Mouse (Mus musculus) forebrain, embryonic 13.5 days (tissue): ENCODE results near the gene Pcolce. TPM values are rescaled to one million over a fixed set of nuclear protein-coding genes. Genes with fewer than 3 reads are reported as not detected.

ENCODE experiments used
- ATAC-seq: fragments of 200-750 bp; cut with Nextera tagmentation; 2 replicates; pipeline ENCODE4 v1.8.0; 2017
- H3K27ac ChIP-seq: fragments of 300-500 bp; sonication (generic); 2 replicates; pipeline ENCODE4 v1.5.1; 2015; ENCODE audit warnings: inconsistent platforms, mild to moderate bottlenecking, moderate library complexity
- H3K27me3 ChIP-seq: fragments of 300-500 bp; sonication (generic); 2 replicates; pipeline ENCODE4 v1.6.1; 2015; ENCODE audit warnings: mild to moderate bottlenecking, inconsistent platforms
- H3K36me3 ChIP-seq: fragments of 300-500 bp; sonication (generic); 2 replicates; pipeline ENCODE4 v1.6.1; 2015; ENCODE audit warnings: mild to moderate bottlenecking, inconsistent platforms; ENCODE audit not compliant: poor library complexity, severe bottlenecking
- H3K4me1 ChIP-seq: fragments of 300-500 bp; sonication (generic); 2 replicates; pipeline ENCODE4 v1.6.1; 2015; ENCODE audit warnings: inconsistent platforms
- H3K4me2 ChIP-seq: fragments of 300-500 bp; sonication (generic); 2 replicates; pipeline ENCODE4 v1.6.1; 2015; ENCODE audit warnings: inconsistent platforms, mild to moderate bottlenecking, moderate library complexity
- H3K4me3 ChIP-seq: fragments of 300-500 bp; sonication (generic); 2 replicates; pipeline ENCODE4 v1.5.1; 2015; ENCODE audit warnings: mild to moderate bottlenecking, inconsistent platforms
- H3K9ac ChIP-seq: fragments of 300-500 bp; sonication (generic); 2 replicates; pipeline ENCODE4 v1.6.1; 2015; ENCODE audit warnings: mild to moderate bottlenecking, inconsistent platforms
- H3K9me3 ChIP-seq: fragments of 300-500 bp; sonication (generic); replicated peaks from 2 replicates; pipeline ENCODE4 v1.6.1; 2016; ENCODE audit warnings: inconsistent platforms
- WGBS: fragments of 180-500 bp; shearing (Covaris S2); methylation state at CpG from one replicate; pipeline ENCODE4 v1.1.7; 2015; 5-methylcytosine and 5-hydroxymethylcytosine counted together
- polyA plus RNA-seq: library from polyadenylated mRNA; unstranded; fragments of >200 nt; fragmentation: Nextera tagmentation; extraction: Ambion mirVana; gene quantifications from 2 replicates; pipeline ENCODE4 v1.2.1, GENCODE M21; 2015

The Pcolce gene
- polyA plus RNA-seq, 1 experiment from 2014 or later: 6.9 TPM

- Histone ChIP-seq H3K27ac (no peak overlapping the region), H3K36me3 (no peaks in the 10 kb centered on the region), H3K4me1 (peaks cover 19% of the 10 kb centered on the region), H3K9me3 (no peaks in the 10 kb centered on the region), H3K27me3 (peaks cover 23% of the 10 kb centered on the region), H3K4me2 (peak overlapping the region; percentile 37), H3K9ac (peak overlapping the region; percentile 34; the same call in 1 of the 2 replicates), H3K4me3 (no peak overlapping the region)
- ATAC-seq: no peak
- 12% methylated on average over 26 of the region's 26 CpGs for WGBS
Observed at GRCm38 (mm10) chr5:137607860-137608653, 5.5 kb downstream of the Pcolce start.

GRCm38 (mm10) chr5:137601365-137601729, 12.2 kb downstream of the Pcolce start:
- Histone ChIP-seq H3K27me3 (no peaks in the 10 kb centered on the region), H3K9ac (peak overlapping the region; percentile 63), H3K4me1 (peaks cover 39% of the 10 kb centered on the region), H3K36me3 (peaks cover 14% of the 10 kb centered on the region), H3K4me3 (peak overlapping the region; percentile 74), H3K4me2 (peak overlapping the region; percentile 97), H3K27ac (peak overlapping the region; percentile 4; the same call in 1 of the 2 replicates), H3K9me3 (no peaks in the 10 kb centered on the region)
- ATAC-seq: no peak
- under 1% methylated on average over 22 of the region's 22 CpGs for WGBS

- ATAC-seq: peak; percentile 97
- no peaks in the 10 kb centered on the region for H3K9me3 ChIP-seq
- H3K27ac ChIP-seq: peak within 1 kb of the TSS; percentile 82
- under 1% methylated on average over 41 of the region's 41 CpGs for WGBS
- H3K4me3 ChIP-seq: peak within 1 kb of the TSS; percentile 74
- no peaks in the 10 kb centered on the region for H3K27me3 ChIP-seq
- peaks cover 14% of the 10 kb centered on the region for H3K36me3 ChIP-seq
- peaks cover 39% of the 10 kb centered on the region for H3K4me1 ChIP-seq
- peak within 1 kb of the TSS; percentile 97 for H3K4me2 ChIP-seq
- peak within 1 kb of the TSS; percentile 88 for H3K9ac ChIP-seq
Observed at GRCm38 (mm10) chr5:137600619-137601364, 12.8 kb downstream of the Pcolce start, which contains the start of gene Mospd3. TSS of gene Mospd3 (minus strand) at chr5:137601058.

- H3K4me1 ChIP-seq: peaks cover 39% of the 10 kb centered on the region
- ATAC-seq: no peak
- H3K4me2 ChIP-seq: peak overlapping the region; percentile 97
- peak overlapping the region; percentile 74 for H3K4me3 ChIP-seq
- WGBS: 4% methylated on average over 15 of the region's 19 CpGs
- peak overlapping the region; percentile 88 for H3K9ac ChIP-seq
- H3K36me3 ChIP-seq: peaks cover 14% of the 10 kb centered on the region
- H3K27ac ChIP-seq: 0 out of 2 replicates have a peak overlapping the region, but pooled peaks have one; percentile 82
- H3K27me3 ChIP-seq: no peaks in the 10 kb centered on the region
- no peaks in the 10 kb centered on the region for H3K9me3 ChIP-seq
Observed at GRCm38 (mm10) chr5:137600281-137600618, 13.3 kb downstream of the Pcolce start.

GRCm38 (mm10) chr5:137599600-137599999, 14.0 kb downstream of the Pcolce start:
- Histone ChIP-seq H3K27ac (no peak overlapping the region), H3K9ac (peak overlapping the region; percentile 88), H3K4me1 (peaks cover 39% of the 10 kb centered on the region), H3K4me3 (peak overlapping the region; percentile 74), H3K4me2 (peak overlapping the region; percentile 97), H3K27me3 (no peaks in the 10 kb centered on the region), H3K36me3 (peaks cover 14% of the 10 kb centered on the region), H3K9me3 (no peaks in the 10 kb centered on the region)
- ATAC-seq: no peak
- WGBS: 73% methylated on average over 9 of the region's 9 CpGs

- WGBS: 91% methylated on average over 2 of the region's 2 CpGs
- no peak overlapping the region for H3K4me2 ChIP-seq
- H3K9me3 ChIP-seq: no peaks in the 10 kb centered on the region
- no peak overlapping the region for H3K27ac ChIP-seq
- ATAC-seq: no peak
- H3K27me3 ChIP-seq: no peaks in the 10 kb centered on the region
- H3K9ac ChIP-seq: no peak overlapping the region
- peaks cover 14% of the 10 kb centered on the region for H3K36me3 ChIP-seq
- no peak overlapping the region for H3K4me3 ChIP-seq
- peaks cover 31% of the 10 kb centered on the region for H3K4me1 ChIP-seq
Observed at GRCm38 (mm10) chr5:137598100-137598826, 15.3 kb downstream of the Pcolce start.

GRCm38 (mm10) chr5:137597625-137598024, 16.0 kb downstream of the Pcolce start:
- ATAC-seq: no peak
- 98% methylated on average over 6 of the region's 6 CpGs for WGBS

GRCm38 (mm10) chr5:137596601-137597261, 16.9 kb downstream of the Pcolce start:
- H3K27ac ChIP-seq: no peak overlapping the region
- ATAC-seq: no peak
- H3K4me2 ChIP-seq: peak overlapping the region; percentile 27
- H3K9me3 ChIP-seq: no peaks in the 10 kb centered on the region
- no peak overlapping the region for H3K9ac ChIP-seq
- no peaks in the 10 kb centered on the region for H3K27me3 ChIP-seq
- 34% methylated on average over 26 of the region's 30 CpGs for WGBS
- H3K4me1 ChIP-seq: peaks cover 16% of the 10 kb centered on the region
- no peak overlapping the region for H3K4me3 ChIP-seq
- H3K36me3 ChIP-seq: peaks cover 14% of the 10 kb centered on the region

More at GRCm38 (mm10) chr5:137597625-137598024, 16.0 kb downstream of the Pcolce start:
- peaks cover 25% of the 10 kb centered on the region for H3K4me1 ChIP-seq
- no peak overlapping the region for H3K4me3 ChIP-seq
- no peaks in the 10 kb centered on the region for H3K9me3 ChIP-seq
- no peaks in the 10 kb centered on the region for H3K27me3 ChIP-seq
- H3K36me3 ChIP-seq: peaks cover 14% of the 10 kb centered on the region
- no peak overlapping the region for H3K9ac ChIP-seq
- no peak overlapping the region for H3K4me2 ChIP-seq
- H3K27ac ChIP-seq: no peak overlapping the region

- Histone ChIP-seq H3K27ac (no peak overlapping the region), H3K9ac (no peak overlapping the region), H3K9me3 (no peaks in the 10 kb centered on the region), H3K4me2 (no peak overlapping the region), H3K36me3 (peaks cover 14% of the 10 kb centered on the region), H3K4me3 (no peak overlapping the region), H3K4me1 (peaks cover 14% of the 10 kb centered on the region), H3K27me3 (no peaks in the 10 kb centered on the region)
- WGBS: 76% methylated on average over 7 of the region's 7 CpGs
- ATAC-seq: no peak
Observed at GRCm38 (mm10) chr5:137595921-137596320, 17.7 kb downstream of the Pcolce start.

GRCm38 (mm10) chr5:137590507-137590906, 23.1 kb downstream of the Pcolce start:
- 74% methylated on average over 5 of the region's 5 CpGs for WGBS
- no peaks in the 10 kb centered on the region for H3K27me3 ChIP-seq
- H3K4me2 ChIP-seq: no peak overlapping the region
- ATAC-seq: no peak
- no peak overlapping the region for H3K9ac ChIP-seq
- H3K27ac ChIP-seq: no peak overlapping the region
- H3K4me1 ChIP-seq: no peaks in the 10 kb centered on the region
- H3K36me3 ChIP-seq: no peaks in the 10 kb centered on the region
- H3K4me3 ChIP-seq: no peak overlapping the region
- no peaks in the 10 kb centered on the region for H3K9me3 ChIP-seq

- Histone ChIP-seq H3K27me3 (peaks cover 13% of the 10 kb centered on the region), H3K9ac (no peak overlapping the region), H3K9me3 (no peaks in the 10 kb centered on the region), H3K36me3 (no peaks in the 10 kb centered on the region), H3K27ac (no peak overlapping the region), H3K4me3 (no peak overlapping the region), H3K4me2 (no peak overlapping the region), H3K4me1 (peaks cover 12% of the 10 kb centered on the region)
- 35% methylated on average over 8 of the region's 8 CpGs for WGBS
- no peak for ATAC-seq
Observed at GRCm38 (mm10) chr5:137584976-137585375, 28.6 kb downstream of the Pcolce start.
